In genomic region chr2:115095351-115095750, GRCm38 (mm10) we compare ENCODE assay signal across 15 mouse cellular contexts.
"Had no signal": no experiment of that assay in that cellular context is flagged by ENCODE, and none has a peak within 500 bp of the region (broad histone marks: within the 10 kb centered on the region; RNA-seq: fewer than 3 reads in every experiment).

No protein-coding gene starts in this region.

- H3K4me2 ChIP-seq: liver, embryonic 11.5 days; liver, embryonic 15.5 days; lung, embryonic 15.5 days; neural tube, embryonic 12.5 days; stomach, embryonic 15.5 days had no signal

- H3K27ac ChIP-seq: layer of hippocampus, adult 2 months; liver, embryonic 15.5 days; lung, embryonic 15.5 days; neural tube, embryonic 12.5 days; stomach, embryonic 15.5 days had no signal

- H3K9ac ChIP-seq: liver, embryonic 15.5 days; lung, embryonic 15.5 days; neural tube, embryonic 12.5 days; stomach, embryonic 15.5 days had no signal

- H3K27me3 ChIP-seq: liver, embryonic 15.5 days; lung, embryonic 15.5 days; neural tube, embryonic 12.5 days; stomach, embryonic 15.5 days had no signal

- H3K4me3 ChIP-seq: layer of hippocampus, adult 2 months; liver, embryonic 15.5 days; lung, embryonic 15.5 days; neural tube, embryonic 12.5 days; stomach, embryonic 15.5 days had no signal

- DNase-seq: kidney, adult 11 months; kidney, adult 9 months; kidney, postnatal 36 days; left cerebral cortex, postnatal 4 days; lung, postnatal 36 days; midbrain, embryonic 14.5 days; right cerebral cortex, postnatal 14 days; thymus, adult 2 months; thymus, postnatal 25 days had no signal

- H3K9me3 ChIP-seq: liver, embryonic 15.5 days; lung, embryonic 15.5 days; neural tube, embryonic 12.5 days; stomach, embryonic 15.5 days had no signal

- H3K36me3 ChIP-seq: liver, embryonic 15.5 days; lung, embryonic 15.5 days; neural tube, embryonic 12.5 days; stomach, embryonic 15.5 days had no signal

- H3K4me1 ChIP-seq: liver, embryonic 15.5 days; lung, embryonic 15.5 days; neural tube, embryonic 12.5 days; stomach, embryonic 15.5 days had no signal
